Mouse (Mus musculus) G1E (cell line): ENCODE measurements around the gene Nlgn3.

Source experiments
- CTCF ChIP-seq: IDR thresholded peaks from 2 replicates; pipeline ENCODE4 v1.5.1; 2012; ENCODE audit warnings: low read depth, low read length, inconsistent platforms, mixed read lengths
- GATA1 ChIP-seq: IDR thresholded peaks from 2 replicates; pipeline ENCODE4 v1.6.1; 2012; ENCODE audit warnings: borderline replicate concordance, low read length, inconsistent platforms, mixed read lengths

- TF ChIP-seq GATA1 (no peak), CTCF (no peak)
These were observed 20.8 kb downstream of the Nlgn3 start for GRCm38 (mm10) chrX:101319775-101320174.
